Mouse (Mus musculus): ENCODE measurements at regions not wholly inside any gene's neighbourhood (a gene's known extent, or its start where the extent isn't known, plus 50 kb on each side); places are given as distances from the start of the nearest gene placed in this dataset.

GRCm38 (mm10) chr1:164681582-164681981 is 114.9 kb upstream of the Dpt start:
- TF ChIP-seq CTCF (IDR thresholded peaks at IDR 0.05 in 2 of 3, conservative IDR thresholded peaks at IDR 0.05 in 1 of 3; ENCODE audit: control insufficient read depth in 1 of 3, insufficient read depth in 1 of 3, low read depth in 2 of 3, low read length in 3 of 3, poor library complexity in 1 of 3, severe bottlenecking in 1 of 3) (no peak), POLR2A (IDR thresholded peaks at IDR 0.05; ENCODE audit: control insufficient read depth in 1 of 2, insufficient read depth in 1 of 2, low read depth in 1 of 2, low read length in 2 of 2, poor library complexity in 1 of 2) (no peak), EP300 (IDR thresholded peaks at IDR 0.05; ENCODE audit: low read depth in 1 of 2, low read length in 2 of 2) (no peak)

Data from MEL (cell line).